Mouse (Mus musculus) stomach, embryonic 15.5 days (tissue): Measurements from ENCODE around the gene Rpl6. TPM values are rescaled to one million over a fixed set of nuclear protein-coding genes. Genes with fewer than 3 reads are reported as not detected.
"Not testable (repeated sequence)": the region's sequence is repeated elsewhere in the genome, so short reads cannot be mapped to it uniquely, and the experiment has no call there.

ENCODE experiments used
- ATAC-seq: fragments of 200-750 bp; cut with Nextera tagmentation; 2 replicates; pipeline ENCODE4 v1.8.0; 2017; ENCODE audit warnings: low read depth, moderate number of reproducible peaks, moderate TSS enrichment; ENCODE audit not compliant: insufficient read depth, low FRiP score
- H3K27ac ChIP-seq: fragments of 300-500 bp; sonication (generic); 2 replicates; pipeline ENCODE4 v1.5.1; 2015; ENCODE audit warnings: mild to moderate bottlenecking, inconsistent platforms
- H3K27me3 ChIP-seq: fragments of 300-500 bp; sonication (generic); replicated peaks from 2 replicates; pipeline ENCODE4 v1.6.1; 2015; ENCODE audit warnings: inconsistent platforms
- H3K36me3 ChIP-seq: fragments of 300-500 bp; sonication (generic); 2 replicates; pipeline ENCODE4 v1.6.1; 2015; ENCODE audit warnings: inconsistent platforms
- H3K4me1 ChIP-seq: fragments of 300-500 bp; sonication (generic); 2 replicates; pipeline ENCODE4 v1.6.1; 2015; ENCODE audit warnings: inconsistent platforms
- H3K4me2 ChIP-seq: fragments of 300-500 bp; sonication (generic); 2 replicates; pipeline ENCODE4 v1.6.1; 2015; ENCODE audit warnings: mild to moderate bottlenecking, inconsistent platforms
- H3K4me3 ChIP-seq: fragments of 300-500 bp; sonication (generic); replicated peaks from 2 replicates; pipeline ENCODE4 v1.5.1; 2015; ENCODE audit warnings: inconsistent platforms
- H3K9ac ChIP-seq: fragments of 300-500 bp; sonication (generic); 2 replicates; pipeline ENCODE4 v1.6.1; 2015; ENCODE audit warnings: inconsistent platforms
- H3K9me3 ChIP-seq: fragments of 300-500 bp; sonication (generic); 2 replicates; pipeline ENCODE4 v1.6.1; 2016; ENCODE audit warnings: inconsistent platforms
- WGBS: fragments of 180-500 bp; shearing (Covaris S2); methylation state at CpG from one replicate; pipeline ENCODE4 v1.1.7; 2015; 5-methylcytosine and 5-hydroxymethylcytosine counted together
- polyA plus RNA-seq: library from polyadenylated mRNA; unstranded; fragments of >200 nt; fragmentation: Nextera tagmentation; extraction: Ambion mirVana; gene quantifications from 2 replicates; pipeline ENCODE4 v1.2.1, GENCODE M21; 2015

Gene Rpl6
- polyA plus RNA-seq, 1 experiment from 2014 or later = 609 TPM

- Histone ChIP-seq H3K9me3 (no peaks in the 10 kb centered on the region), H3K27ac (no peak overlapping the region), H3K36me3 (peaks cover 9% of the 10 kb centered on the region), H3K9ac (no peak overlapping the region), H3K4me1 (peaks cover 12% of the 10 kb centered on the region), H3K27me3 (no peaks in the 10 kb centered on the region), H3K4me2 (no peak overlapping the region), H3K4me3 (no peak overlapping the region)
- no peak for ATAC-seq
- WGBS = 33% methylated on average over 3 of the region's 3 CpGs
Measured at GRCm38 (mm10) chr5:121201739-121202138, 2.5 kb upstream of the Rpl6 start.

GRCm38 (mm10) chr5:121202467-121202866 lies 1.8 kb upstream of the Rpl6 start:
- Histone ChIP-seq H3K4me1 (peaks cover 16% of the 10 kb centered on the region), H3K4me3 (no peak overlapping the region), H3K27ac (no peak overlapping the region), H3K9me3 (no peaks in the 10 kb centered on the region), H3K4me2 (no peak overlapping the region), H3K9ac (no peak overlapping the region), H3K36me3 (peaks cover 16% of the 10 kb centered on the region), H3K27me3 (no peaks in the 10 kb centered on the region)
- WGBS = 76% methylated on average over 1 of the region's 1 CpGs
- no peak for ATAC-seq

- H3K4me1 ChIP-seq = peaks cover 22% of the 10 kb centered on the region
- not testable (repeated sequence) for ATAC-seq, H3K9me3 ChIP-seq, H3K9ac ChIP-seq, H3K27me3 ChIP-seq, H3K27ac ChIP-seq
- WGBS = 64% methylated on average over 8 of the region's 10 CpGs
- H3K36me3 ChIP-seq = peaks cover 41% of the 10 kb centered on the region
- peak overlapping the region; percentile 60 for H3K4me2 ChIP-seq
- peak overlapping the region; percentile 96 for H3K4me3 ChIP-seq
Measured at GRCm38 (mm10) chr5:121205537-121206130, 1.4 kb downstream of the Rpl6 start.

GRCm38 (mm10) chr5:121206540-121206939 lies 2.3 kb downstream of the Rpl6 start:
- WGBS = 72% methylated on average over 9 of the region's 9 CpGs
- Histone ChIP-seq H3K4me1 (peaks cover 22% of the 10 kb centered on the region), H3K27ac (no peak overlapping the region), H3K9me3 (no peaks in the 10 kb centered on the region), H3K4me3 (peak overlapping the region; percentile 6; the same call in 1 of the 2 replicates), H3K36me3 (peaks cover 49% of the 10 kb centered on the region), H3K9ac (no peak overlapping the region), H3K27me3 (no peaks in the 10 kb centered on the region), H3K4me2 (peak overlapping the region; percentile 60)
- no peak for ATAC-seq

DNA sequence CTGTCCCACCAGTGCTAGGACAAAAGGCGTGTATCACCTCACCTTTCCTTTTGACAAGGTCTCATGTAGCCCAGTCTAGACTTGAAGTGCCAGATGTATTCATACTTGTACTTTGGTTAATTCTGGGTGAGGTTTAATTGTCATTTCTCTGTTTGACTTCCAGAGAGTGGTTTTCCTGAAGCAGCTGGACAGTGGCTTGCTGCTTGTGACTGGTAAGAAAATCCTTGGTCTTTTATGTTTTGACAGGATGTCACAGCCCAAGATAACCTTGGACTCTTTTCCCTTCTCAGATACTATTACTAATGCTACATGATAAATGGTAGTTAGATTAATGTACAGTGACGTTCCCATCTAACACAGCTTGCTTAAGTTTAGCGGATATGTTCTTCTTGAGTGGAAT lies 2.7 kb downstream of the Rpl6 start:
- Histone ChIP-seq H3K9me3 (no peaks in the 10 kb centered on the region), H3K4me3 (no peak overlapping the region), H3K4me2 (0 out of 2 replicates have a peak overlapping the region, but pooled peaks have one; percentile 60), H3K4me1 (peaks cover 22% of the 10 kb centered on the region), H3K9ac (no peak overlapping the region), H3K27ac (no peak overlapping the region), H3K36me3 (peaks cover 51% of the 10 kb centered on the region), H3K27me3 (no peaks in the 10 kb centered on the region)
- WGBS = 51% methylated on average over 3 of the region's 3 CpGs
- ATAC-seq = no peak

GRCm38 (mm10) chr5:121209755-121210600 lies 5.7 kb downstream of the Rpl6 start:
- H3K4me1 ChIP-seq = peaks cover 22% of the 10 kb centered on the region
- no peak for ATAC-seq
- 88% methylated on average over 9 of the region's 9 CpGs for WGBS
- H3K4me3 ChIP-seq = no peak overlapping the region
- H3K27ac ChIP-seq = no peak overlapping the region
- no peaks in the 10 kb centered on the region for H3K27me3 ChIP-seq
- peaks cover 56% of the 10 kb centered on the region for H3K36me3 ChIP-seq
- H3K9ac ChIP-seq = no peak overlapping the region
- H3K9me3 ChIP-seq = no peaks in the 10 kb centered on the region
- no peak overlapping the region for H3K4me2 ChIP-seq

DNA sequence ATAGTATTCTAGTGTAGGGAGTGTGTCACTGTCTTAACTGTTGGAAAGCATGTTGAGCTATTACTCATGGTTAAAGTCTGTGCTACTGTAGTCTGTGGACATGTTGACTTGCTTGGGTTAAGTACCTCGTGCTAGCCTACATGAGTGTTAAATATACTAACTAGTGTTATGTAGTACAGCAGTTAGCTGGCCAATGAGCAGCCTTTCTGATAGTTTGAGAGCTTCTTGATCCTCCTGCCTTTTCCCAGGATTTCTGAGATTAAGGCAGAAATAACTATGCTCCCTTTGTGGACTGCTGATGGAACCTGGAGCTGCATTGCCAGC lies 6.3 kb downstream of the Rpl6 start:
- H3K27ac ChIP-seq = no peak overlapping the region
- H3K4me1 ChIP-seq = peaks cover 21% of the 10 kb centered on the region
- H3K4me3 ChIP-seq = no peak overlapping the region
- 78% methylated on average over 1 of the region's 1 CpGs for WGBS
- H3K9ac ChIP-seq = no peak overlapping the region
- no peak overlapping the region for H3K4me2 ChIP-seq
- peaks cover 56% of the 10 kb centered on the region for H3K36me3 ChIP-seq
- no peaks in the 10 kb centered on the region for H3K27me3 ChIP-seq
- ATAC-seq = no peak
- H3K9me3 ChIP-seq = no peaks in the 10 kb centered on the region

DNA sequence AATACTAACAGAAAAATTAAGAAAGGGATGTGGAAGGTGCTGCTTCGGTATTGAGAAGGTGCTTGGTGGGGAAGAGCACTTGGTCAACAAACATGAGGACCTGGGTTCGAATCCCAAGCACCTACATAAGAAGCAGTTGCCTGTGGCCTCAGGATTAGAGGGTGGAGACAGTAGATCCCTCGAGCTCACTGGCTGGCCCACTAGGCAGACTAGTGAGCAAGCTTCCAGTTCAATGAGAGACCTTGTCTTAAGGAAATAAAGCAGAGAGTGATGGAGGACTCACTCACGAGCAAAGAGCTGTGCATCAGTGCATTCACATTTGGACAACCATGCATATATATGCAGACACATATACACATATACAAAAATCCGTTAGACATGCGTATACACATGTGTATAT lies 7.8 kb downstream of the Rpl6 start:
- Histone ChIP-seq H3K9me3 (no peaks in the 10 kb centered on the region), H3K4me2 (no peak overlapping the region), H3K9ac (no peak overlapping the region), H3K27ac (no peak overlapping the region), H3K27me3 (no peaks in the 10 kb centered on the region), H3K4me1 (peaks cover 8% of the 10 kb centered on the region; the same call in 1 of the 2 replicates), H3K4me3 (no peak overlapping the region), H3K36me3 (peaks cover 43% of the 10 kb centered on the region)
- ATAC-seq = no peak
- WGBS = 88% methylated on average over 6 of the region's 6 CpGs

DNA sequence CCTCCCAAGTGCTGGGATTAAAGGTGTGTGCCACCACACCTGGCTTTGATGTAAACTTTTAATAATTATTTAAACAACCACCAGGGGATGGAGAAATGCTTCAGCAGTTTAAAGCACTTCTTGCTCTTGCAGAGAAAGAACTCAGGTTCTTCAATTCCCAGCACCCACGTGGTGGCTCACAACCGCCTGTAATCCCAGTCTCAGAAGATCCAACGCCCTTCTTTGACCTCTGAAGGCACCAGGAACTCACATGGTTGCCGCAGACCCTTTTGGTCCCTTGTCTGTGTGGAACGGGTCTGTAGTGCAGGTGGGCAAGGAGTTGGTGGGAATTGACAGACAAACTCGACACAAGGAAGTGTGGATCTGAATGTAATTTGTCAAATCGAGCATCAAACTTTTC lies 10.4 kb downstream of the Rpl6 start:
- Histone ChIP-seq H3K36me3 (peaks cover 21% of the 10 kb centered on the region), H3K4me3 (no peak overlapping the region), H3K27me3 (no peaks in the 10 kb centered on the region), H3K4me1 (no peaks in the 10 kb centered on the region), H3K27ac (no peak overlapping the region), H3K9ac (no peak overlapping the region), H3K9me3 (no peaks in the 10 kb centered on the region), H3K4me2 (no peak overlapping the region)
- ATAC-seq = no peak
- 50% methylated on average over 7 of the region's 7 CpGs for WGBS

GRCm38 (mm10) chr5:121215380-121216125 lies 11.3 kb downstream of the Rpl6 start:
- no peak overlapping the region for H3K27ac ChIP-seq
- no peaks in the 10 kb centered on the region for H3K27me3 ChIP-seq
- no peaks in the 10 kb centered on the region for H3K4me1 ChIP-seq
- no peak overlapping the region for H3K4me2 ChIP-seq
- no peaks in the 10 kb centered on the region for H3K9me3 ChIP-seq
- H3K4me3 ChIP-seq = no peak overlapping the region
- peaks cover 16% of the 10 kb centered on the region for H3K36me3 ChIP-seq
- H3K9ac ChIP-seq = no peak overlapping the region
- 49% methylated on average over 13 of the region's 13 CpGs for WGBS
- ATAC-seq = no peak

GRCm38 (mm10) chr5:121216126-121216446 lies 11.8 kb downstream of the Rpl6 start:
- H3K27ac ChIP-seq = no peak overlapping the region
- 73% methylated on average over 12 of the region's 12 CpGs for WGBS

More at GRCm38 (mm10) chr5:121216126-121216446, 11.8 kb downstream of the Rpl6 start:
- H3K9ac ChIP-seq = no peak overlapping the region
- no peaks in the 10 kb centered on the region for H3K4me1 ChIP-seq
- H3K27me3 ChIP-seq = no peaks in the 10 kb centered on the region
- no peaks in the 10 kb centered on the region for H3K9me3 ChIP-seq
- ATAC-seq = peak; percentile 80; the same call in 1 of the 2 replicates
- no peak overlapping the region for H3K4me3 ChIP-seq
- H3K4me2 ChIP-seq = no peak overlapping the region
- H3K36me3 ChIP-seq = peaks cover 12% of the 10 kb centered on the region
